In genomic region chr1:105908029-105908876, GRCm38 (mm10) we compare ENCODE assay signal across 8 mouse cellular contexts.
DNase-seq lines count a peak whose midpoint lies in the region; ATAC-seq and TF ChIP-seq lines count a peak whose summit lies in the region.

No protein-coding gene starts in this region.

- intact Hi-C loops in gastrocnemius, postnatal 36 days (cut with DNase I) = no loop called here

- H3ac ChIP-seq in myocyte (ENCODE audit: control insufficient read depth, insufficient read length) = no peak overlapping the region

- no peak overlapping the region for H3K4me3 ChIP-seq in heart, embryonic 14.5 days (ENCODE audit: control insufficient read depth in 1 of 2, insufficient read depth in 1 of 2, low read depth in 1 of 2, low read length in 2 of 2)
- no peak overlapping the region for H3K4me3 ChIP-seq in myocyte

- H3K36me3 ChIP-seq in heart, embryonic 14.5 days (ENCODE audit: control insufficient read depth, insufficient read depth, low read length) = no peaks in the 10 kb centered on the region
- no peaks in the 10 kb centered on the region for H3K36me3 ChIP-seq in myocyte (ENCODE audit: control insufficient read depth, insufficient read depth)

- TF ChIP-seq POLR2A in myocyte (IDR thresholded peaks at IDR 0.05; ENCODE audit: insufficient read length, low read depth) = no peak

- peaks cover 17 to 19% of the 10 kb centered on the region in 2 experiments for H3K4me1 ChIP-seq in heart, embryonic 14.5 days (ENCODE audit: control insufficient read depth in 2 of 2, insufficient read depth in 2 of 2, low read length in 2 of 2)

- no peak for ATAC-seq in heart, embryonic 14.5 days (ENCODE audit: insufficient number of reproducible peaks, insufficient read depth, low FRiP score, low read depth)

- DNase-seq in gastrocnemius, adult 18-20 months (ENCODE audit: low spot score) = peak; percentile 44
- DNase-seq in gastrocnemius, postnatal 36 days = no peak
- peak; percentile 13 to 21 for DNase-seq in adrenal gland, postnatal 36 days
- DNase-seq in layer of hippocampus, postnatal 14 days (ENCODE audit: low spot score in 2 of 2) = peak; percentile 22 to 31
- DNase-seq in c-Kit-positive CD71-positive TER-119-positive erythroid progenitor cells, embryonic 14.5 days (ENCODE audit: low spot score) = no peak
- no peak for DNase-seq in thymus, postnatal 36 days

- H3K27ac ChIP-seq in heart, embryonic 14.5 days (replicated peaks in 1 of 2; ENCODE audit: control insufficient read depth in 1 of 2, insufficient read depth in 1 of 2, low read depth in 2 of 2, low read length in 2 of 2) = peak overlapping the region; percentile 69 to 80

- H3K27me3 ChIP-seq in heart, embryonic 14.5 days (ENCODE audit: control insufficient read depth, insufficient read depth, low read length) = no peaks in the 10 kb centered on the region
- H3K27me3 ChIP-seq in myocyte (ENCODE audit: control insufficient read depth, insufficient read depth, insufficient read length) = no peaks in the 10 kb centered on the region

- H3K79me2 ChIP-seq in myocyte (ENCODE audit: control insufficient read depth, insufficient read depth) = no peaks in the 10 kb centered on the region

- WGBS in heart, embryonic 14.5 days = 41% methylated on average over 15 of the region's 15 CpGs

- no peaks in the 10 kb centered on the region for H3K9me3 ChIP-seq in heart, embryonic 14.5 days (ENCODE audit: control insufficient read depth, low read length)

- H3K9ac ChIP-seq in heart, embryonic 14.5 days (ENCODE audit: low read length) = peak overlapping the region; percentile 1; the same call in 1 of the 2 replicates

- H3K4me2 ChIP-seq in heart, embryonic 14.5 days (ENCODE audit: low read length) = peak overlapping the region; percentile 33
- H3K4me2 ChIP-seq in myocyte (ENCODE audit: low read depth) = peak overlapping the region; percentile 5

TF ChIP-seq in myocyte, 11 proteins besides CTCF, POLR2A, EP300 and RAD21:
- TF ChIP-seq USF1 (IDR thresholded peaks at IDR 0.05; ENCODE audit: low read depth) (no peak), MAX (IDR thresholded peaks at IDR 0.05; ENCODE audit: low read depth) (no peak), E2F4 (IDR thresholded peaks at IDR 0.05; ENCODE audit: insufficient read depth) (no peak), TCF3 (IDR thresholded peaks at IDR 0.05; ENCODE audit: insufficient read length, low read depth) (no peak)

Comparison
In these comparisons a context has a peak if more than half of its experiments do, and no peak if none do; other contexts are left out.
1. DNase-seq: peak in gastrocnemius, adult 18-20 months (single experiment), adrenal gland, postnatal 36 days (2 of 2) and layer of hippocampus, postnatal 14 days (2 of 2); none in gastrocnemius, postnatal 36 days (0 of 2), c-Kit-positive CD71-positive TER-119-positive erythroid progenitor cells, embryonic 14.5 days (single experiment) and thymus, postnatal 36 days (0 of 2).